Mouse (Mus musculus) liver, postnatal 0 days (tissue): ENCODE data around the gene Pate3. TPM values are rescaled to one million over a fixed set of nuclear protein-coding genes. Genes with fewer than 3 reads are reported as not detected.
"Not testable (repeated sequence)": the region's sequence is repeated elsewhere in the genome, so short reads cannot be mapped to it uniquely, and the experiment has no call there.

Source experiments
- ATAC-seq: fragments of 200-750 bp; cut with Nextera tagmentation; 2 replicates; pipeline ENCODE4 v1.8.0; 2017; ENCODE audit warnings: mild to moderate bottlenecking, moderate library complexity
- DNase-seq: peaks from one replicate; pipeline ENCODE4 v3.0.0-alpha.2; 2016
- H3K27ac ChIP-seq: fragments of 300-500 bp; sonication (generic); 2 replicates; pipeline ENCODE4 v1.5.1; 2014; ENCODE audit warnings: antibody characterized with exemption, moderate library complexity, mild to moderate bottlenecking, low read depth
- H3K27me3 ChIP-seq: fragments of 300-500 bp; sonication (generic); 2 replicates; pipeline ENCODE4 v1.6.1; 2014; ENCODE audit warnings: low read length, control low read depth, mixed read lengths; ENCODE audit not compliant: insufficient read depth
- H3K36me3 ChIP-seq: fragments of 300-500 bp; sonication (generic); replicated peaks from 2 replicates; pipeline ENCODE4 v1.6.1; 2014; ENCODE audit warnings: mild to moderate bottlenecking, control low read depth, low read length, moderate library complexity, mixed read lengths; ENCODE audit not compliant: insufficient read depth
- H3K4me1 ChIP-seq: fragments of 300-500 bp; sonication (generic); 2 replicates; pipeline ENCODE4 v1.6.1; 2014; ENCODE audit warnings: antibody characterized with exemption, mild to moderate bottlenecking, control low read depth; ENCODE audit not compliant: insufficient read depth
- H3K4me2 ChIP-seq: fragments of 300-500 bp; sonication (generic); 2 replicates; pipeline ENCODE4 v1.6.1; 2014; ENCODE audit warnings: low read depth, mild to moderate bottlenecking, low read length, moderate library complexity, mixed read lengths
- H3K4me3 ChIP-seq: fragments of 300-500 bp; sonication (generic); 2 replicates; pipeline ENCODE4 v1.5.1; 2014; ENCODE audit warnings: low read depth, low read length
- H3K9ac ChIP-seq: fragments of 300-500 bp; sonication (generic); replicated peaks from 2 replicates; pipeline ENCODE4 v1.6.1; 2014; ENCODE audit warnings: mild to moderate bottlenecking, moderate library complexity
- H3K9me3 ChIP-seq: fragments of 300-500 bp; sonication (generic); 2 replicates; pipeline ENCODE4 v1.6.1; 2016; ENCODE audit warnings: mild to moderate bottlenecking, control low read depth, low read length, mixed read lengths
- CTCF ChIP-seq: sonication (generic); IDR thresholded peaks from 2 replicates; pipeline ENCODE4 v1.5.1; 2016; ENCODE audit warnings: antibody characterized with exemption, low read depth
- EP300 ChIP-seq: IDR thresholded peaks from 2 replicates; pipeline ENCODE4 v1.6.1; 2016; ENCODE audit warnings: antibody characterized with exemption, low read depth, mild to moderate bottlenecking
- WGBS: fragments of 180-500 bp; shearing (Covaris S2); extraction: QIAGEN DNeasy Blood & Tissue Kit; methylation state at CpG from one replicate; pipeline ENCODE4 v1.1.7; 2014; ENCODE audit not compliant: insufficient replicate concordance; 5-methylcytosine and 5-hydroxymethylcytosine counted together
- polyA plus RNA-seq: library from polyadenylated mRNA; unstranded; fragments of >200 nt; fragmentation: Nextera tagmentation; extraction: Ambion mirVana; gene quantifications from 2 replicates; pipeline ENCODE4 v1.2.1, GENCODE M21; 2015

Pate3 gene
- polyA plus RNA-seq, result not detected in 2 replicates

GRCm38 (mm10) chr9:35648102-35648501, at the start of gene Pate3:
TSS of gene Pate3 (minus strand) at chr9:35648202.
- Histone ChIP-seq H3K36me3 (no peaks in the 10 kb centered on the region), H3K4me1 (no peaks in the 10 kb centered on the region), H3K27me3 (no peaks in the 10 kb centered on the region), H3K9ac (no peak within 1 kb of the TSS), H3K27ac (no peak within 1 kb of the TSS), H3K4me3 (no peak within 1 kb of the TSS), H3K4me2 (no peak within 1 kb of the TSS), H3K9me3 (no peaks in the 10 kb centered on the region)
- TF ChIP-seq EP300, result no peak
- ATAC-seq (no peak), DNase-seq (no peak)
- 48% methylated on average over 1 of the region's 1 CpGs for WGBS

DNA sequence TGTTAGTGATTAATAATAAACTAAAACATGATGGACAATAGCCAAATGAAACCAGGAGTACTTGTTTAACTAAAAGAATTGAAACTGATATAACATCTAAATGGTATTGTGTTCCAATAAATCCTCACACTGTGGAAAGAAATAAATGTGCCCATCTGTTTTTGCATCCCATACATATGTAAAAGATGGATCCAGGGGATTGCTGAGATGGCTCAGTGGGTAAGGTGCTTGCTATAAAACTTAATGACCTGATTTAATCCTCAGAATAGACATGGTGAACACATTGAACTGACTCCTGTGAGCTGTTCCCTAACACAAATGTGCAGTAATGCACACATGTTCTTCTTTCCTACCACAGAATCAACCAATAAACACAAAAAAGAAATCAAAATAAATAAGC, 43.9 kb upstream of the Pate3 start:
- DNase-seq (no peak), ATAC-seq (no peak)
- H3K4me3 ChIP-seq, result no peak overlapping the region
- H3K36me3 ChIP-seq, result no peaks in the 10 kb centered on the region
- no peak overlapping the region for H3K4me2 ChIP-seq
- no peaks in the 10 kb centered on the region for H3K4me1 ChIP-seq
- no peaks in the 10 kb centered on the region for H3K9me3 ChIP-seq
- H3K9ac ChIP-seq, result no peak overlapping the region
- no peaks in the 10 kb centered on the region for H3K27me3 ChIP-seq
- no peak overlapping the region for H3K27ac ChIP-seq
- no peak for TF ChIP-seq CTCF
- no peak for TF ChIP-seq EP300

GRCm38 (mm10) chr9:35687013-35687412, 39.0 kb upstream of the Pate3 start, which contains the start of gene Pate1:
TSS of gene Pate1 (minus strand) at chr9:35687390.
- Histone ChIP-seq H3K9ac (no peak within 1 kb of the TSS), H3K4me1 (no peaks in the 10 kb centered on the region), H3K4me3 (no peak within 1 kb of the TSS), H3K27ac (no peak within 1 kb of the TSS), H3K36me3 (no peaks in the 10 kb centered on the region), H3K9me3 (no peaks in the 10 kb centered on the region), H3K4me2 (no peak within 1 kb of the TSS), H3K27me3 (no peaks in the 10 kb centered on the region)
- DNase-seq, result no peak
- no peak for TF ChIP-seq CTCF
- no peak for TF ChIP-seq EP300
- WGBS, result 30% methylated on average over 1 of the region's 1 CpGs
- ATAC-seq, result peak; percentile 74

GRCm38 (mm10) chr9:35673557-35673956, 25.6 kb upstream of the Pate3 start:
- Histone ChIP-seq H3K9ac (no peak overlapping the region), H3K36me3 (no peaks in the 10 kb centered on the region), H3K4me3 (no peak overlapping the region), H3K4me2 (no peak overlapping the region), H3K4me1 (no peaks in the 10 kb centered on the region), H3K27me3 (no peaks in the 10 kb centered on the region), H3K9me3 (no peaks in the 10 kb centered on the region), H3K27ac (no peak overlapping the region)
- TF ChIP-seq EP300, result no peak
- TF ChIP-seq CTCF, result no peak
- WGBS, result 65% methylated on average over 2 of the region's 2 CpGs
- DNase-seq (no peak), ATAC-seq (no peak)

DNA sequence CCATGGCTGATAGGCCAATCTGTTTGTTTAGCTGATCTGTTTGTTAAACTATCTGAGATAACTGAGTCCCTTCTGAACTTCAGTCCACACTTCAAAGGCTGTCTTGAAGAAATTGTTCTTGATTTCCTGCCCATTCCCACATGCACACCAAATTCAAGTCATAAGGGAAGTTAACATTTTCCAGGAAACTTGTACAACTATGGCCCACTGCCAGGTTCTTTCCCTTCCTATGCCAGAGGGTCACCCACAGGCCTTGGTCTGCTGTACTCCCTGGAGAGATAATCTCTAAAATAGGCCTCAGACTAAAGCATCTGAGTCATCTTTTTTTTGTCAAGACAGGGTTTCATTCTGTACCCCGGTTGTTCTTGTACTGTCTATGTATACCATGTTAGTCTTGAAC, 15.0 kb downstream of the Pate3 start:
- Histone ChIP-seq H3K4me1 (no peaks in the 10 kb centered on the region), H3K4me2 (no peak overlapping the region), H3K9ac (no peak overlapping the region), H3K4me3 (no peak overlapping the region), H3K36me3 (no peaks in the 10 kb centered on the region), H3K27me3 (no peaks in the 10 kb centered on the region), H3K27ac (no peak overlapping the region), H3K9me3 (no peaks in the 10 kb centered on the region)
- DNase-seq (no peak), ATAC-seq (no peak)
- 72% methylated on average over 1 of the region's 1 CpGs for WGBS
- TF ChIP-seq CTCF, result no peak
- TF ChIP-seq EP300, result no peak

DNA sequence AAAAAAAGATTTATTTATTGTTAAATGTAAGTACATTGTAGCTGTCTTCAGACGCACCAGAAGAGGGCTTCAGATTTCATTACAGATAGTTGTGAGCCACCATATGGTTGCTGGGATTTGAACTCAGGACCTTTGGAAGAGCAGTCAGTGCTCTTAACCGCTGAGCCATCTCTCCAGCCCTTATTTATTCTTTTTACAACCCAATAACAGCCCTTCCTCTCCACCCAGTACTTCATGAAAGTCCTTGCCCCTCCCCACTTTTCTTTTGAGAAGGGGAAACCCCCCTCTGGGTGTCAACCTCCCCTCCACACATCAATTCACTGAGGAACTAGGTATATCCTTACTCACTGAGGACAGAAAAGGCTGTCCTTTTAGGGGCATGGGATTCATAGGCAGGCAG, 31.2 kb downstream of the Pate3 start:
- not testable (repeated sequence) for H3K9me3 ChIP-seq, DNase-seq, H3K4me1 ChIP-seq, H3K4me2 ChIP-seq, H3K27me3 ChIP-seq, ATAC-seq, H3K36me3 ChIP-seq, H3K27ac ChIP-seq, H3K9ac ChIP-seq, H3K4me3 ChIP-seq
- 55% methylated on average over 2 of the region's 2 CpGs for WGBS

DNA sequence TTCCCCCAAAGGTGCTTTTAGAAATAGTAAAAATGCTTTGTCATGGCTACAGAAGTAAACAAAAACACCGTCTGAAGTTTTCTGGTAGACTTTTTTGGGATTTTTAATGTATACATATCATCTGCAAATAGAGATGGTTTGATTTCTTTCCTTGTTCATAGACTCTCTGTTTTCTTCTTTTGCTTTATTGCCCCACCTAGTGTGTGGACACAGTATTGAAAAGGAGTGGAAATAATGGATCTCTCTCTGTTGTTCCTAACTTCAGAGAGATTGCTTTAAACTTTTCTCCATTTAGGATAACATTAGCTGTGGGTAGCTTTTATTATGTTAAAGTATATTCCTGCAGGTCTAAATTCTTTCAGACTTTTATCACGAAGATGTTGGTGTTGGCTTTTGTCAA, 34.0 kb downstream of the Pate3 start:
- ATAC-seq, result no peak
- 25% methylated on average over 2 of the region's 2 CpGs for WGBS
- DNase-seq, result no peak

More for the DNA sequence above, 34.0 kb downstream of the Pate3 start:
- no peak overlapping the region for H3K4me3 ChIP-seq
- H3K27ac ChIP-seq, result no peak overlapping the region
- no peak overlapping the region for H3K9ac ChIP-seq
- TF ChIP-seq EP300 (no peak), CTCF (peak; percentile 42)
- no peaks in the 10 kb centered on the region for H3K4me1 ChIP-seq
- no peaks in the 10 kb centered on the region for H3K27me3 ChIP-seq
- H3K36me3 ChIP-seq, result no peaks in the 10 kb centered on the region
- H3K9me3 ChIP-seq, result no peaks in the 10 kb centered on the region
- no peak overlapping the region for H3K4me2 ChIP-seq
